Mouse (Mus musculus) kidney, postnatal 14 days (tissue): ENCODE data around the gene Olfr1090.

ENCODE experiments used
- DNase-seq: peaks from one replicate; pipeline ENCODE4 v3.0.0; 2022; ENCODE audit warnings: mixed read lengths

The Olfr1090 gene

DNA sequence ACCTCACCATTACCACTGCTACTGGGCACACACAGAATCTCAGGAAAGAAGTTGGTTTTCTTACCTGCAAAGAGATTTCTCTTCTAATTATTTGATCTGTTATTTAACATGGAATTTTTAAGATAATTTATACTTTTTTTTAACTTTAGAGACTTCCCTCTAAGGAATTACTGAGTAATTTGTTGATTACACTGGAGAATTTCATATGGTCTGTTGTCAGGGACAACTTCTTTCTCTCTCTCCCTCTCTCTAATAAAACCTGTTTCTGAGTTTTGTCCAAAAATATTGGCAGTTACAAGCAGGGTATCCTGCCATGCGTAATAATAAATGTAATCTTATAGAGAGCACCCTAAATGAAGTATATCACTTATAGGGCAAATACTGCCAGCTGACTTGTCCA is at the start of gene Olfr1090:
Gene Olfr1090, minus strand, starts transcription at position 101 of the 400 bp plus-strand sequence.
- DNase-seq: no peak

DNA sequence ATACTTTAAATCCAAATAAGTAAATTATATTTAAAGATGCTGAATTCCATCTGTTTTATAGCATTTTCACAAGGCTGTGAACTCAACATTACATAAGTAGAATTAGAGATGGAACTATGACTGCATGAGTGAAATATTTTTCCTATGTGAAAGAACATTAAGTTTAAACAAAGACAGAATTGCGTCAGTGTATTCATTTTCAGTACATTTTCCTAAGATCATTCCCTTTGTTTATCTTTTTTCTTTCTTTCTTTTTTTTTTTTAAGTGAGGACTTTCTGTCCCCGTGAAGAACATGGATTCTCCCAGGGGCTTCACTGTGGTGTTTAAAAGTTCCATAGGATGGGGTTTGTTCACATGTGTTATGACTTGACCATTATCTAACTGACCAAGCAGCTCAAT is 23.4 kb upstream of the Olfr1090 start, which contains the start of gene Olfr1093:
Gene Olfr1093, plus strand, starts transcription at position 301 of the 400 bp plus-strand sequence.
- DNase-seq: no peak

DNA sequence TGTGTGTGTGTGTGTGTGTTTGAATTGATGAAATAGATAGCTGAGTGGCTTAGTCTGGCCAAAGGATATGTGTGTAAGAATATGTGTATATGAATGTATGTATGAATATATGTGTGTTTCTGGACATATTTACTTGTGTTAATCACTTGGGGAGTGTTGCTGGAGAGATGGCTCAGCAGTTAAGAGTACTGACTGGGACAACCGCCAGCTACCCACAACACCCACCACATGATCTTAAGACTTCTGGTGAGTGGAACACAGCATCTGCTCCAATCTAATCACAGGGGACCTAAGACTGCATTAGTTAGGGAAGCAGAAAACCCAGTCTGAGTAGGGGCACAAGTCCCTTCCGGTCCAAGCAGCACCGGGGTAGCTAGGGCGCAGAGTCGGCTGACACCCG is 2.3 kb upstream of the Olfr1090 start:
- no peak for DNase-seq

DNA sequence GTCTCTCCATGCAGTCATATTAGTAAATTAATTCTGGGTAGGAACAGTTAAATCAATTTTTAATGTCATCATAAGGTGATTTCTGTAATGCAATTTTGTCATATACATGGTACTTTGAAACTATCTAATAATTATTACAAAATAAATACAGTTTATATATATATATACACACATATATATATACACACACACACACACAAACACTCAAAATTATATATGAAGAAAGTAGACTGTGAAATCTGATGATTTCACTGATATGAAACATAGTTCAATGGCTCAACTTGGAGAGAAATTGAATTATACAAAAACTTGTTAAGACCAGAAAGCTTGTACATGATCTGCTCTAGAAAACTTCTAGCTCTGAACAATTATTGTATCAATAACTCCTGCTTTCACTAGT is 25.2 kb downstream of the Olfr1090 start, which contains the start of gene Olfr1089:
Gene Olfr1089, minus strand, starts transcription at position 101 of the 400 bp plus-strand sequence.
- no peak for DNase-seq
